Mouse (Mus musculus): ENCODE results near the gene Itgal.

Itgal gene

DNA sequence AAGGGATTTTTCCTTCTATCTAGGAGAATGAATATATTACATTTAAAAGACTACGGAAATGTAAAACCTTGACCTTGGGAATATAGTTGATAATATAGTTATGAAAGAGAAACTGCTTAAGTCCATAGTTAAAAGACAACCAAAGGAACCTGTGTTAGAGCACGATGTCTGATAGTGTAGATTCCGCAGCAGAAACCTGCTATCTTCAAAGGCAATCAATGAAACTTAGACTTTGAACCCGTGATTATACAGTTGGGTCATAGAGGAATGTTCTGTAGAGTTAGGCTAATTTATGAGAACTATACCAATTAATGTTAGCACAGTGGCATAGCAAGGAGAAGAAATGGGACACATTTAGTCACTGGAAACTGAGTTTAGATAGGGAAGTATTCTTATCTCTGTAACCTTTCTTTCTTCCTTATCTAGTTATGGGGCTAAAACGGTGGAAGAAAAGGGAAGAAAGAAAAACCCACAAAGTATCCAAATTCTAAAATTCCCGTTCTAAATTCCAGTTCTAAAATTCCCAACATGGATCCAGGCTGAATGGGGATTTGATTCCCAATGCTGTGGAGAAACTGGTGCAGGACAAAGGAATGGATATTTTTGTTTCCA is 82.4 kb downstream of the Itgal start:
- no peak for DNase-seq (ENCODE audit: low read depth, low spot score)

Data from 3T3-L1 (cell line).